Mouse (Mus musculus) heart, embryonic 14.5 days (tissue): ENCODE data around the gene Ap1s1. TPM values are rescaled to one million over a fixed set of nuclear protein-coding genes. Genes with fewer than 3 reads are reported as not detected.

ENCODE experiments used
- ATAC-seq: fragments of 200-750 bp; cut with Nextera tagmentation; 2 replicates; pipeline ENCODE4 v1.8.0; 2017; ENCODE audit warnings: low read depth, moderate TSS enrichment; ENCODE audit not compliant: insufficient number of reproducible peaks, insufficient read depth, low FRiP score
- H3K27ac ChIP-seq, 2 experiments: fragments of 200-500 bp in 1 of 2; fragments of 300-500 bp in 1 of 2; sonication (generic) in 1 of 2; replicated peaks in 1 of 2; 2 replicates each; pipeline ENCODE4 v1.5.1; 2012 to 2014; ENCODE audit warnings: low read depth in 2 of 2, low read length in 2 of 2, control low read depth in 1 of 2, mild to moderate bottlenecking in 1 of 2, mixed read lengths in 1 of 2; ENCODE audit not compliant: control insufficient read depth in 1 of 2, insufficient read depth in 1 of 2
- H3K27me3 ChIP-seq: fragments of 300-500 bp; sonication (generic); 2 replicates; pipeline ENCODE4 v1.6.1; 2014; ENCODE audit warnings: mild to moderate bottlenecking, low read length, control low read depth; ENCODE audit not compliant: control insufficient read depth, insufficient read depth
- H3K36me3 ChIP-seq: fragments of 300-500 bp; sonication (generic); 2 replicates; pipeline ENCODE4 v1.6.1; 2014; ENCODE audit warnings: mild to moderate bottlenecking, control low read depth, low read length, mixed read lengths; ENCODE audit not compliant: control insufficient read depth, insufficient read depth
- H3K4me1 ChIP-seq, 2 experiments: fragments of 200-500 bp in 1 of 2; fragments of 300-500 bp in 1 of 2; sonication (generic) in 1 of 2; 2 replicates each; pipeline ENCODE4 v1.6.1; 2012 to 2014; ENCODE audit warnings: low read length in 2 of 2, control low read depth in 1 of 2, mixed read lengths in 1 of 2; ENCODE audit not compliant: control insufficient read depth in 2 of 2, insufficient read depth in 2 of 2
- H3K4me2 ChIP-seq: fragments of 300-500 bp; sonication (generic); 2 replicates; pipeline ENCODE4 v1.6.1; 2014; ENCODE audit warnings: mild to moderate bottlenecking, low read length
- H3K4me3 ChIP-seq, 2 experiments: fragments of 200-500 bp in 1 of 2; fragments of 300-500 bp in 1 of 2; sonication (generic) in 1 of 2; 2 replicates each; pipeline ENCODE4 v1.5.1; 2012 to 2014; ENCODE audit warnings: low read length in 2 of 2, mild to moderate bottlenecking in 2 of 2, control low read depth in 1 of 2, low read depth in 1 of 2, moderate library complexity in 1 of 2; ENCODE audit not compliant: control insufficient read depth in 1 of 2, insufficient read depth in 1 of 2
- H3K9ac ChIP-seq: fragments of 300-500 bp; sonication (generic); 2 replicates; pipeline ENCODE4 v1.6.1; 2014; ENCODE audit warnings: mild to moderate bottlenecking, low read length
- H3K9me3 ChIP-seq: fragments of 300-500 bp; sonication (generic); 2 replicates; pipeline ENCODE4 v1.6.1; 2016; ENCODE audit warnings: low read length, control low read depth; ENCODE audit not compliant: control insufficient read depth
- WGBS: fragments of 180-500 bp; shearing (Covaris S2); extraction: QIAGEN DNeasy Blood & Tissue Kit; methylation state at CpG from one replicate; pipeline ENCODE4 v1.1.7; 2014; 5-methylcytosine and 5-hydroxymethylcytosine counted together
- microRNA counts: library from miRNA; unstranded; fragments of <30 nt; microRNA quantifications from one replicate; lab custom pipeline; 2016
- microRNA-seq: library from miRNA; unstranded; fragments of <30 nt; microRNA quantifications from one replicate; pipeline ENCODE4, GENCODE M21; 2016
- polyA plus RNA-seq: library from polyadenylated mRNA; unstranded; fragments of >200 nt; fragmentation: Nextera tagmentation; extraction: Ambion mirVana; gene quantifications from 2 replicates; pipeline ENCODE4 v1.2.1, GENCODE M21; 2014

Ap1s1 gene
- polyA plus RNA-seq, 1 experiment from 2014 or later, result 117 TPM

DNA sequence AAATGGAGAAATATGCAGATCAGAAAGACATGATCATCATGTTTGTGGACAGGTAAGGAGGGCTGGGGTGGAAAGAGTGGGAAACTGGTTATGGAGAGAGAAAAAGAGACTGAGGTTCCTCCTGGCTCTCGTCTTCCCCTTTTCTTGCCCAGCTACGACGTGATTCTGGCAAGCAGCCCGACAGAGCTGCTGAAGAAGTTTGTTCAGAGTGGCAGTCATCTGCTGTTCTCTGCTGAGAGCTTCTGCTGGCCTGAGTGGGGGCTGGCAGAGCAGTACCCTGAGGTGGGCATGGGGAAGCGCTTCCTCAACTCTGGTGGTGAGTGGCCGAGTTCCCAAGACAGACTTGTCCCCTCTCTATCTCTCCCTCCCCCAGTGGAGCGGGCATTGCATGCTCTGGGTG lies 57.5 kb downstream of the Ap1s1 start:
- Histone ChIP-seq H3K27ac (no peak overlapping the region), H3K4me1 (peaks cover 7 to 9% of the 10 kb centered on the region in 2 experiments; a peak in 3 of 4 replicates), H3K9me3 (no peaks in the 10 kb centered on the region), H3K4me3 (peak overlapping the region; percentile 79 to 83), H3K36me3 (peaks cover 62% of the 10 kb centered on the region), H3K9ac (peak overlapping the region; percentile 92), H3K4me2 (peak overlapping the region; percentile 94), H3K27me3 (no peaks in the 10 kb centered on the region)
- WGBS, result 46% methylated on average over 7 of the region's 7 CpGs
- no peak for ATAC-seq

DNA sequence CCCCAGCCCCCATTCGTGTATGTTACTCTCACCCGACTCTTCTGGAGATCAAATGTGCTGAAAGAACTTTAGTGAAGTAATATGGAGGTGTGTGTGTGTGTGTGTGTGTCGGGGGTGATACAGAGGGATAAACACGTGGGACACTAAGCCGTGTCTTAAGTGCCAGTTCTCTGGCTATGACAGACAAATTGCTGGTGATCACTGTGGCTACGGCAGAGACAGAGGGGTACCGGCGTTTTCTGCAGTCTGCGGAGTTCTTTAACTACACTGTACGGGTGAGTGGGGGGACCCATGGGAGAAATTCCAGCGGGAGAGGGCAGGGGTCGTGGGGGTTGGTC lies 58.0 kb downstream of the Ap1s1 start, which contains the start of gene Znhit1:
Gene Znhit1, minus strand, starts transcription at position 88 of the 338 bp plus-strand sequence.
- Histone ChIP-seq H3K4me1 (peaks cover 7 to 9% of the 10 kb centered on the region in 2 experiments; a peak in 3 of 4 replicates), H3K4me2 (peak within 1 kb of the TSS; percentile 94), H3K9ac (peak within 1 kb of the TSS; percentile 92), H3K4me3 (peak within 1 kb of the TSS; percentile 79 to 83), H3K27ac (peak within 1 kb of the TSS; percentile 87 to 94), H3K36me3 (peaks cover 59% of the 10 kb centered on the region), H3K9me3 (no peaks in the 10 kb centered on the region), H3K27me3 (no peaks in the 10 kb centered on the region)
- WGBS, result 5% methylated on average over 12 of the region's 12 CpGs
- ATAC-seq, result no peak

DNA sequence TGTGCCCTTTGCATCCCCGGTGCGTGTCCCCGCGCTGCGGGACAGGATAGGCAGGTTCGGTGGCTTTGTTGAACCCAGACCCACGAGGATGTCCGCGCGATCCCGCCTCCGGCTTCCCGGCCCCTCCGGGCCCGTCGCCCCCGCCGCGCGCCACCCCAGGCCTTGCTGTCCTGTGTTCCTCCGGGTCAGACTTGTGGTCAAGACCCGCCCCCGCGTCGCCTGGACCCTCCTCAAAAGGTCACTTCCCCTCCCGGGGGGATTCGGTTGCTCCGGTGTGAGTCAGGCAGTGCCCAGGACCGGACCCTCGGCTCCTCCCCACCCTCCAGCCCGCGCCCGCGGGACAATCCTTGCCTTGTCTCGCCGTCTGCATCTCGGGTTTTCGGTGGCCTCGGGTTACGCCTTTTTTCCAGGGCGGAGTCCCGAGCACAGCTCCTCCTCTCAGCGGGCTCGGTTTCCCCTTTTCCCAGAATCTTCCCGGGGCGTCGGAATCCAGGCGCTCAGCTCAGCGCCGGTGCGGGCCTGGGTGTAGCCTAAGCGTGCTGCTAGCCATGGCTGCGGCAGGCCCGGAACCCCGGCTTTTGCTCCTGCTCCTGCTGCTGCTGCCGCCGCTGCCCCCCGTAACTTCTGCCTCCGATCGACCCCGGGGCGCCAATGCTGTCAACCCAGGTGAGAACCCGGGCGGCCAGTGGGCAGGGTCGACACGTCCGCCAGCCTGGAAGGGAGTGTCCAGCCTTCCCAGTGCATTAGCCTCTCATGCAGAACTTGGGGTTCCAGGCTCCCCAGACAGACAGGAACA lies 58.6 kb downstream of the Ap1s1 start:
- Histone ChIP-seq H3K4me3 (peak overlapping the region; percentile 79 to 83), H3K36me3 (peaks cover 55% of the 10 kb centered on the region), H3K4me1 (peaks cover 7 to 9% of the 10 kb centered on the region in 2 experiments; a peak in 3 of 4 replicates), H3K27ac (peak overlapping the region; percentile 87 to 94), H3K4me2 (peak overlapping the region; percentile 94), H3K9me3 (no peaks in the 10 kb centered on the region), H3K27me3 (no peaks in the 10 kb centered on the region), H3K9ac (peak overlapping the region; percentile 92)
- ATAC-seq, result peak; percentile 66
- WGBS, result under 1% methylated on average over 64 of the region's 67 CpGs

DNA sequence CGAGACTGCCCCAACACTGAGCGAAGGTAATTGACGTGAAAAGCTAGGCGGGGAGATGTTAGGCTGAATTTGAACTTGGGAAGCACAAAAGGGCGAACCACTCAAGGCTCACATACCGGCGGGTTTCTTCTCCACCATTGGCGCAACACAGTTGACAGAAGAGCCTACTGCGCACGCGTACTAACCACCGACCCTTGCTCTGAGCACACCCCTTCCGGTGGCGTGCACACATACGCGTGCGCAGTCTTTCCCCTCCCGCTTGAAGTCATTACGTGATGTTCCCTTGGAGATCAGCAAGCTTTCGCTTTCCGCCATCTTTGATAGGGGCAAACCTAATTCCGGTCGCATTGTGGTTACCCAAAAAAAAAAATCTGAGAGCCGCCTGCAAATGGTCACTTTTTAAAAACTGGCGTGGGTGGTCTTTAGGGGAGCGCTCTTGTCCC lies 59.2 kb downstream of the Ap1s1 start, which contains the start of gene Plod3:
Gene Plod3, plus strand, starts transcription at position 325 of the 443 bp plus-strand sequence.
- H3K27me3 ChIP-seq, result no peaks in the 10 kb centered on the region
- ATAC-seq, result peak; percentile 94
- H3K4me3 ChIP-seq, result peak within 1 kb of the TSS; percentile 79 to 83
- peaks cover 7 to 9% of the 10 kb centered on the region in 2 experiments; a peak in 3 of 4 replicates for H3K4me1 ChIP-seq
- 0% methylated on average over 26 of the region's 26 CpGs for WGBS
- H3K9ac ChIP-seq, result peak within 1 kb of the TSS; percentile 92
- no peaks in the 10 kb centered on the region for H3K9me3 ChIP-seq
- H3K36me3 ChIP-seq, result peaks cover 55% of the 10 kb centered on the region
- H3K4me2 ChIP-seq, result peak within 1 kb of the TSS; percentile 94
- peak within 1 kb of the TSS; percentile 87 to 94 for H3K27ac ChIP-seq

MicroRNAs encoded within 50 kb of the gene (microRNA counts, 519-probe panel; counts per million panel counts)
- microRNA mmu-miR-702 (lab: Ali Mortazavi, UCI), result 322 counts per million, percentile 70 among the panel's probes with 10 or more counts

Small RNA genes within 50 kb of the gene (microRNA-seq; reads per million reads assigned to microRNA genes)
- 29.9 reads per million, percentile 36 among the genes with 10 or more reads in this experiment for gene Mir702

Other genes with a start within 250 kb of the Ap1s1 start
- 7.8 and 14.2 TPM in 2 replicates for gene Col26a1, start 162.9 kb downstream of the Ap1s1 start, polyA plus RNA-seq
- 37.5 and 45.9 TPM in 2 replicates for gene Ift22, start 138.0 kb downstream of the Ap1s1 start, polyA plus RNA-seq
- 284 and 314 TPM in 2 replicates for gene Fis1, start 92.9 kb downstream of the Ap1s1 start, polyA plus RNA-seq
- gene Cldn15, start 79.5 kb downstream of the Ap1s1 start, polyA plus RNA-seq, result 5.3 TPM in 2 replicates
- 36.7 and 38.3 TPM in 2 replicates for gene Plod3, start 59.1 kb downstream of the Ap1s1 start, polyA plus RNA-seq
- gene Znhit1, start 58.1 kb downstream of the Ap1s1 start, polyA plus RNA-seq, result 77.0 and 83.5 TPM in 2 replicates
- 0.09 TPM in 1 of 2 replicates, not detected in the other for gene Vgf, start 19.7 kb downstream of the Ap1s1 start, polyA plus RNA-seq
- 0.93 and 1.0 TPM in 2 replicates for gene Serpine1, start 26.1 kb upstream of the Ap1s1 start, polyA plus RNA-seq
- gene Trim56, start 70.1 kb upstream of the Ap1s1 start, polyA plus RNA-seq, result 8.1 and 8.4 TPM in 2 replicates
- gene Muc3, start 103.2 kb upstream of the Ap1s1 start, polyA plus RNA-seq, result not detected in 2 replicates
- gene Muc3a, start 166.3 kb upstream of the Ap1s1 start, polyA plus RNA-seq, result not detected in 2 replicates
- gene Ache, start 241.4 kb upstream of the Ap1s1 start, polyA plus RNA-seq, result 11.2 and 12.5 TPM in 2 replicates
- gene Ufsp1, start 248.5 kb upstream of the Ap1s1 start, polyA plus RNA-seq, result 7.1 and 7.4 TPM in 2 replicates